Mouse (Mus musculus) limb, embryonic 15.5 days (tissue): ENCODE measurements at regions not wholly inside any gene's neighbourhood (a gene's known extent, or its start where the extent isn't known, plus 50 kb on each side); places are given as distances from the start of the nearest gene placed in this dataset.
A peak's percentile ranks its signal among the peaks of the same experiment; 100 is the strongest.

Source experiments
- ATAC-seq: fragments of 200-750 bp; cut with Nextera tagmentation; 2 replicates; pipeline ENCODE4 v1.8.0; 2017; ENCODE audit warnings: low read depth, moderate TSS enrichment; ENCODE audit not compliant: insufficient number of reproducible peaks, low FRiP score, low TSS enrichment
- H3K27ac ChIP-seq: fragments of 300-500 bp; sonication (generic); 2 replicates; pipeline ENCODE4 v1.5.1; 2015; ENCODE audit warnings: moderate library complexity, mild to moderate bottlenecking, inconsistent platforms
- H3K27me3 ChIP-seq: fragments of 300-500 bp; sonication (generic); 2 replicates; pipeline ENCODE4 v1.6.1; 2015; ENCODE audit warnings: inconsistent platforms
- H3K36me3 ChIP-seq: fragments of 300-500 bp; sonication (generic); 2 replicates; pipeline ENCODE4 v1.6.1; 2015; ENCODE audit warnings: inconsistent platforms
- H3K4me1 ChIP-seq: fragments of 300-500 bp; sonication (generic); 2 replicates; pipeline ENCODE4 v1.6.1; 2015; ENCODE audit warnings: inconsistent platforms
- H3K4me2 ChIP-seq: fragments of 300-500 bp; sonication (generic); 2 replicates; pipeline ENCODE4 v1.6.1; 2015; ENCODE audit warnings: mild to moderate bottlenecking, inconsistent platforms
- H3K4me3 ChIP-seq: fragments of 300-500 bp; sonication (generic); 2 replicates; pipeline ENCODE4 v1.5.1; 2015; ENCODE audit warnings: mild to moderate bottlenecking, inconsistent platforms
- H3K9ac ChIP-seq: fragments of 300-500 bp; sonication (generic); 2 replicates; pipeline ENCODE4 v1.6.1; 2015; ENCODE audit warnings: inconsistent platforms
- H3K9me3 ChIP-seq: fragments of 300-500 bp; sonication (generic); 2 replicates; pipeline ENCODE4 v1.6.1; 2016; ENCODE audit warnings: inconsistent platforms
- WGBS: fragments of 180-500 bp; shearing (Covaris S2); methylation state at CpG from one replicate; pipeline ENCODE4 v1.1.7; 2015; 5-methylcytosine and 5-hydroxymethylcytosine counted together

DNA sequence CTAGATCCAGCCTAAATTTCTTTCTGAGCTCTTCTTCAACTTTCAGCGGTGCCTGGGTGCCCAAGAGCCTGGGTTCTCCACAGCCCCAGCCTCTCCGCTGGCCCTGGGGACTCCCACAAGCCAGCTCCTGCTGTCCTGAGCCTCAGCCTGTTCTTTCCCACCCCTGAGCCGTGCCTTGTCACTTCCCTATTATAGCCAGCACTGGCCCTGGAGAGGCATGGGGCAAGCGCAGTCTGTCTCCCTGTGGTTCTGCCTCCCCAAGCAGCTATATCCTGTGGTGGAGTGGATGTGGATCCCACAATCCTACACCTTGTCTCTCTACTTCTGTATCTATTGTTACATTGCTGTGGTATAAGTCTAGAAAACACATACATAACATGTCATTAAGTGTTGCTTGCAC is 128.6 kb upstream of the Hgf start:
- ATAC-seq, result no peak
- Histone ChIP-seq H3K9me3 (no peaks in the 10 kb centered on the region), H3K4me3 (no peak overlapping the region), H3K4me2 (no peak overlapping the region), H3K27me3 (no peaks in the 10 kb centered on the region), H3K27ac (no peak overlapping the region), H3K9ac (no peak overlapping the region), H3K36me3 (no peaks in the 10 kb centered on the region), H3K4me1 (no peaks in the 10 kb centered on the region)
- WGBS, result 95% methylated on average over 4 of the region's 4 CpGs

- H3K4me1 ChIP-seq, result no peaks in the 10 kb centered on the region
- H3K4me3 ChIP-seq, result no peak overlapping the region
- no peaks in the 10 kb centered on the region for H3K36me3 ChIP-seq
- no peaks in the 10 kb centered on the region for H3K9me3 ChIP-seq
- no peaks in the 10 kb centered on the region for H3K27me3 ChIP-seq
- H3K9ac ChIP-seq, result no peak overlapping the region
- no peak overlapping the region for H3K4me2 ChIP-seq
- no peak overlapping the region for H3K27ac ChIP-seq
- no peak for ATAC-seq
- WGBS, result 59% methylated on average over 8 of the region's 8 CpGs
Observed at GRCm38 (mm10) chr5:16425302-16425701, 128.0 kb upstream of the Hgf start.

- H3K27ac ChIP-seq, result no peak overlapping the region
- H3K9me3 ChIP-seq, result no peaks in the 10 kb centered on the region
- no peaks in the 10 kb centered on the region for H3K27me3 ChIP-seq
- H3K4me1 ChIP-seq, result no peaks in the 10 kb centered on the region
- 39% methylated on average over 2 of the region's 2 CpGs for WGBS
- no peak overlapping the region for H3K4me3 ChIP-seq
- no peaks in the 10 kb centered on the region for H3K36me3 ChIP-seq
- ATAC-seq, result no peak
- no peak overlapping the region for H3K9ac ChIP-seq
- H3K4me2 ChIP-seq, result no peak overlapping the region
Observed at GRCm38 (mm10) chr5:16426306-16426705, 127.0 kb upstream of the Hgf start.

- no peak overlapping the region for H3K27ac ChIP-seq
- H3K27me3 ChIP-seq, result no peaks in the 10 kb centered on the region
- H3K9ac ChIP-seq, result no peak overlapping the region
- no peak for ATAC-seq
- H3K4me2 ChIP-seq, result no peak overlapping the region
- 91% methylated on average over 3 of the region's 3 CpGs for WGBS
- H3K4me1 ChIP-seq, result no peaks in the 10 kb centered on the region
- H3K36me3 ChIP-seq, result no peaks in the 10 kb centered on the region
- no peak overlapping the region for H3K4me3 ChIP-seq
- H3K9me3 ChIP-seq, result no peaks in the 10 kb centered on the region
Observed at GRCm38 (mm10) chr5:16434586-16434985, 118.7 kb upstream of the Hgf start.

- H3K27ac ChIP-seq, result no peak overlapping the region
- ATAC-seq, result no peak
- H3K27me3 ChIP-seq, result no peaks in the 10 kb centered on the region
- H3K9me3 ChIP-seq, result no peaks in the 10 kb centered on the region
- 89% methylated on average over 1 of the region's 1 CpGs for WGBS
- no peaks in the 10 kb centered on the region for H3K36me3 ChIP-seq
- H3K9ac ChIP-seq, result no peak overlapping the region
- H3K4me3 ChIP-seq, result no peak overlapping the region
- H3K4me2 ChIP-seq, result no peak overlapping the region
- H3K4me1 ChIP-seq, result no peaks in the 10 kb centered on the region
Observed at GRCm38 (mm10) chr5:16445056-16445455, 108.2 kb upstream of the Hgf start.

DNA sequence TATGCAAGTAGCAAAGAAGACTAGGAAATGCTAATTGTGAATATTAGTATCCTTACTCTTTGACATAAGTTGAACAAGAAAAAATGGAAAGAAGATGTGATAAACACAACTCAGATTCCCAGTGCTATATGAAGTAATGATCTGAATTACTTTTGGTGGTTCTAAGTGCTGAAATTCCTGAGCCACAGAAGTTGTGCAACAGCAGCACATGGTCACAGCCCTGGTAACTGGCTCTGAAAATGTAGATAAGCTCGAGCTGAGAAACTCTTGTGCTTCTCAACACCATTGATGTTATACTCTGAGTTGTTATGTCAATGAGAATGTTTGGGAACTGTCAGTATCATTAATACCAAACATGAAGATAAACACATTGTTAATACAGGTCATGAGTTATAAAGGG is 106.3 kb upstream of the Hgf start:
- Histone ChIP-seq H3K9me3 (no peaks in the 10 kb centered on the region), H3K9ac (no peak overlapping the region), H3K27me3 (no peaks in the 10 kb centered on the region), H3K4me3 (no peak overlapping the region), H3K4me1 (no peaks in the 10 kb centered on the region), H3K27ac (no peak overlapping the region), H3K4me2 (no peak overlapping the region), H3K36me3 (no peaks in the 10 kb centered on the region)
- no peak for ATAC-seq
- 67% methylated on average over 1 of the region's 1 CpGs for WGBS

DNA sequence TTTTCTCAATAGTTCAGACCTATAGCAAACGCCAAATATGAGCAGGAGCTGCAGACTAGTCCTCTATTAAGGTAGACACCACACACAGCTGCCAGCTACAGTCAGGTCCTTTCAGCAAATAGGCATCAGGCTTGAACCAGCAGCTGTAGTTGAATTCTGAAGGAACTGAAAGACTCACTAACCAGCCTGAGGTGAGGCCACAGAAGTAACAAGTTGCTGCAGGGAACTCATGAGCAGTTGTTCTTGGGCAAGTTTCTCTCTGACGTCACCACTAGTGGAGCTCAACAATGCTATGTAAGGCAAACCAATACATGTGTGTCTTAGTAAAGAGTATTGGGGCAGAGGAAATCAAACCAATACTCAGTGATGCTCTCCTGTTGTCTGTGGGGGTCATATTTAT is 91.5 kb upstream of the Hgf start:
- Histone ChIP-seq H3K27me3 (no peaks in the 10 kb centered on the region), H3K9ac (no peak overlapping the region), H3K9me3 (no peaks in the 10 kb centered on the region), H3K4me3 (no peak overlapping the region), H3K4me2 (no peak overlapping the region), H3K4me1 (no peaks in the 10 kb centered on the region), H3K36me3 (no peaks in the 10 kb centered on the region), H3K27ac (no peak overlapping the region)
- 79% methylated on average over 2 of the region's 2 CpGs for WGBS
- ATAC-seq, result no peak

DNA sequence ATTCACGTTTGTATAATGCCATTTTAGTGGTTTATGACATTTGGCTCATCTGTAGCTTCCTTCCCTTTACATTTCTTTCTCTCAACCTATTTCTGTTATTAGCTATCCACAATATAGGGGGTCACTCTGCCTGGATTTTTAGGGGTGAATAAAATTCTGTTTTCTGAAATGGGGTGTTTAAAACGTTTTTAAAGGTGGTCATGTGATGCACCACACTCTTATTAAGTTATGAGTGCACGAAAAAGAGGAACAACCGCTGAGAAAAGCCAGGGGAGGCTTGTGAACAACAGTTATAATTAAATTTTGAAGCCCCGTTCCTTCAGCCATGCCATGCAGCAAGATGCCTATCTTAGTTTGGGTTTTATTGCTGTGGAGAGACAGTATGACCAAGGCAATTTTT is 87.0 kb upstream of the Hgf start:
- H3K4me3 ChIP-seq, result no peak overlapping the region
- no peaks in the 10 kb centered on the region for H3K27me3 ChIP-seq
- no peaks in the 10 kb centered on the region for H3K36me3 ChIP-seq
- H3K9ac ChIP-seq, result no peak overlapping the region
- no peak overlapping the region for H3K27ac ChIP-seq
- no peak for ATAC-seq
- H3K4me1 ChIP-seq, result peaks cover 6% of the 10 kb centered on the region; the same call in 1 of the 2 replicates
- 49% methylated on average over 5 of the region's 5 CpGs for WGBS
- no peak overlapping the region for H3K4me2 ChIP-seq
- H3K9me3 ChIP-seq, result no peaks in the 10 kb centered on the region

GRCm38 (mm10) chr5:16468560-16468959 is 84.7 kb upstream of the Hgf start:
- Histone ChIP-seq H3K4me2 (no peak overlapping the region), H3K27me3 (no peaks in the 10 kb centered on the region), H3K27ac (no peak overlapping the region), H3K4me1 (peaks cover 6% of the 10 kb centered on the region; the same call in 1 of the 2 replicates), H3K9me3 (no peaks in the 10 kb centered on the region), H3K4me3 (no peak overlapping the region), H3K36me3 (no peaks in the 10 kb centered on the region), H3K9ac (no peak overlapping the region)
- ATAC-seq, result no peak
- 69% methylated on average over 2 of the region's 2 CpGs for WGBS

- H3K27me3 ChIP-seq, result no peaks in the 10 kb centered on the region
- WGBS, result 28% methylated on average over 2 of the region's 2 CpGs
- H3K4me2 ChIP-seq, result no peak overlapping the region
- H3K27ac ChIP-seq, result no peak overlapping the region
- no peak overlapping the region for H3K4me3 ChIP-seq
- no peak for ATAC-seq
- no peaks in the 10 kb centered on the region for H3K36me3 ChIP-seq
- no peaks in the 10 kb centered on the region for H3K9me3 ChIP-seq
- H3K4me1 ChIP-seq, result peaks cover 6% of the 10 kb centered on the region; the same call in 1 of the 2 replicates
- no peak overlapping the region for H3K9ac ChIP-seq
Observed at GRCm38 (mm10) chr5:16469221-16469620, 84.1 kb upstream of the Hgf start.

- Histone ChIP-seq H3K36me3 (no peaks in the 10 kb centered on the region), H3K4me1 (peaks cover 6% of the 10 kb centered on the region; the same call in 1 of the 2 replicates), H3K4me3 (no peak overlapping the region), H3K27me3 (no peaks in the 10 kb centered on the region), H3K4me2 (peak overlapping the region; percentile 12; the same call in 1 of the 2 replicates), H3K9me3 (no peaks in the 10 kb centered on the region), H3K27ac (no peak overlapping the region), H3K9ac (no peak overlapping the region)
- WGBS, result 35% methylated on average over 13 of the region's 13 CpGs
- ATAC-seq, result no peak
Observed at GRCm38 (mm10) chr5:16469644-16470275, 83.5 kb upstream of the Hgf start.

DNA sequence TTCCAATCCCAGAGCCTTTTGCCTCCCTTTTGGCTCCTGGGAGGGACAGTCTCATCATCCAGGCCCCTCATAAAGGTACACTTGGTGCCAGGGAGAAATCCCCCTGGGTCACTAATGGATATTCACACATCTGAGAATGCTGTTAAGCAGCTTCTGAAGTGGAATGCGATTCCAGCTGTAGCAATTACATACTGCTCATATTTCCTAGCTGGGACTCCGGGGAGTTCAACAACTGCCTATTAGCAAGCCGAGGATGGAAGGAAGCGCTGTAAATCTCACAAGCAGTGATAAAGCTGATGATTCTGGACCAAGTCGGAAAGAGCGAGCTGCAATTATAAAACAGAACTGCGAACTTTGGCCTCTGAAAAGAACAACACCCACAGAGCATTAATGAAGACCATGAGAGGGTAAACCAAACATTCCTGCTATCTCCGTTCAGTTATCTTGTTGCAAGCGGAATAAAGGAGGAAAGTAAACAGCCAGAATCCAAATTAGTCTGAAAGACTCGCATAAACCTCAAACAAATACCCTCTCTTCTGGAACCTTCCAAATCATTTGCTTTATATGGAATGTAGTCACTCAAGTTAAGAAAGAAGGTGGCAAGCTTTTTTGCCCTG is 82.8 kb upstream of the Hgf start:
- Histone ChIP-seq H3K9ac (no peak overlapping the region), H3K4me2 (peak overlapping the region; percentile 12), H3K36me3 (no peaks in the 10 kb centered on the region), H3K9me3 (no peaks in the 10 kb centered on the region), H3K4me3 (no peak overlapping the region), H3K4me1 (peaks cover 6% of the 10 kb centered on the region; the same call in 1 of the 2 replicates), H3K27ac (no peak overlapping the region), H3K27me3 (no peaks in the 10 kb centered on the region)
- no peak for ATAC-seq
- WGBS, result 7% methylated on average over 10 of the region's 10 CpGs
